Comparison of ENCODE assay signal across 29 mouse cellular contexts in the genomic region with DNA sequence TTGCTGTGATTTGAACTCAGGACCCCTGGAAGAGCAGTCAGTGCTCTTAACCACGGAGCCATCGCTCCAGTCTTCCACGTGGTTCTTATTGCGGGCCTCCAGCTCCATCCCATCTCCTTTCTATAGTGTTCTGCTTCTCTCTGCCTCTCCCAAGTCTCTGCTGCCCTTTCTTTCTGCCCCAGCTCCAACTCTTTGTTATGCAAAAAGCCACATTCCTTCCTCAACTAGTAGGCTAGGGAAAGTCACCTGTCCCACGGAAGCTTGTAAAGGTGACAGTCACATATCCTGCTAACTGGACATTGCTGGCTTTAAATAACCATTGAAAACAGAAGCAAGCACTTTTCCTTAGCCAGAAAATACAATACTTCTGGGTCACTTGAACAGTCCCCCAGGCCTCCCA. TPM values are rescaled to one million over a fixed set of nuclear protein-coding genes. Genes with fewer than 3 reads are reported as not detected.
DNase-seq lines count a peak whose midpoint lies in the region; TF ChIP-seq lines count a peak whose summit lies in the region.
"Had no signal": no experiment of that assay in that cellular context is flagged by ENCODE, and none has a peak within 500 bp of the region (broad histone marks: within the 10 kb centered on the region; RNA-seq: fewer than 3 reads in every experiment).

No protein-coding gene starts in this region.

- peak; percentile 45; the same call in 1 of the 2 replicates for TF ChIP-seq POLR2A in lung, adult 2 months (IDR thresholded peaks at IDR 0.05; ENCODE audit: borderline replicate concordance, extremely low read depth, low read depth, low read length)

- H3K4me3 ChIP-seq in lung, adult 2 months (replicated peaks; ENCODE audit: extremely low read depth, low read depth, low read length), result no peak overlapping the region
- H3K4me3 ChIP-seq: embryonic facial prominence, embryonic 13.5 days; embryonic facial prominence, embryonic 15.5 days; erythroblast, embryonic 14.5 days; forebrain, embryonic 10.5 days; forebrain, embryonic 12.5 days had no signal

- peaks cover 2% of the 10 kb centered on the region; the same call in 1 of the 2 replicates for H3K4me1 ChIP-seq in lung, adult 2 months (ENCODE audit: control insufficient read depth, insufficient read depth, low read length)
- H3K4me1 ChIP-seq: embryonic facial prominence, embryonic 13.5 days; embryonic facial prominence, embryonic 15.5 days had no signal

- DNase-seq in lung, adult 2 months, result no peak
- no peak for DNase-seq in lung, postnatal 25 days (ENCODE audit: low spot score)
- peak; percentile 73 for DNase-seq in R1 (ENCODE audit: low read depth, low spot score)
- no peak for DNase-seq in ovary, postnatal 36 days (ENCODE audit: low spot score)
- DNase-seq in frontal cortex, postnatal 36 days (ENCODE audit: low spot score in 2 of 2), result no peak
- DNase-seq: adrenal gland, adult 2 months; adrenal gland, postnatal 10 days; adrenal gland, postnatal 25 days; B cell, adult 2 months; cerebellum, adult 11 months; cerebellum, adult 18-20 months; cerebellum, adult 8-10 months; cerebellum, adult 9-11 months; cerebellum, postnatal 14 days; cerebellum, postnatal 36 days; embryo, embryonic 11 days had no signal

- 66% methylated on average over 5 of the region's 5 CpGs for WGBS in lung, adult 2 months

- TF ChIP-seq CTCF in lung, adult 2 months (IDR thresholded peaks at IDR 0.05; ENCODE audit: insufficient read depth, low read length), result no peak

RNA-seq across cellular contexts. Expression of gene Inmt, which starts 5.0 kb away (rescaled TPM):
- polyA plus RNA-seq in lung, adult 2 months (2012; rRNA removed), result 1,586 and 1,614 TPM in 2 replicates
- polyA plus RNA-seq: activated CD4-positive, CD25-positive, alpha-beta regulatory T cell, adult 4 months; brain, embryonic 14.5 days; CD4-positive, CD25-positive, alpha-beta regulatory T cell, adult 4 months; erythroblast, embryonic 14.5 days; forebrain, embryonic 14.5 days; forebrain, embryonic 16.5 days; G1E had no signal

RNA-seq across cellular contexts. Expression of gene Mindy4, which starts 33.4 kb away (rescaled TPM):
- polyA plus RNA-seq in lung, adult 2 months (2012; rRNA removed), result 18.8 and 35.7 TPM in 2 replicates
- polyA plus RNA-seq: G1E had no signal

RNA-seq across cellular contexts. Expression of gene Crhr2, which starts 37.0 kb away (rescaled TPM):
- polyA plus RNA-seq in lung, adult 2 months (2012; rRNA removed), result 1.3 and 4.9 TPM in 2 replicates
- polyA plus RNA-seq: activated CD4-positive, CD25-positive, alpha-beta regulatory T cell, adult 4 months; CD4-positive, CD25-positive, alpha-beta regulatory T cell, adult 4 months; embryonic facial prominence, embryonic 11.5 days; embryonic facial prominence, embryonic 13.5 days; erythroblast, embryonic 14.5 days; G1E; Patski had no signal
